Mouse (Mus musculus) E14TG2a.4 (cell line): Measurements from ENCODE around the gene Herpud1.

Experiments used
- CTCF ChIP-seq: conservative IDR thresholded peaks from 2 replicates; pipeline ENCODE4 v1.5.1; 2014; ENCODE audit warnings: low read length
- POU5F1 ChIP-seq: IDR thresholded peaks from 2 replicates; pipeline ENCODE4 v1.6.1; 2014; ENCODE audit warnings: low read length, borderline replicate concordance

DNA sequence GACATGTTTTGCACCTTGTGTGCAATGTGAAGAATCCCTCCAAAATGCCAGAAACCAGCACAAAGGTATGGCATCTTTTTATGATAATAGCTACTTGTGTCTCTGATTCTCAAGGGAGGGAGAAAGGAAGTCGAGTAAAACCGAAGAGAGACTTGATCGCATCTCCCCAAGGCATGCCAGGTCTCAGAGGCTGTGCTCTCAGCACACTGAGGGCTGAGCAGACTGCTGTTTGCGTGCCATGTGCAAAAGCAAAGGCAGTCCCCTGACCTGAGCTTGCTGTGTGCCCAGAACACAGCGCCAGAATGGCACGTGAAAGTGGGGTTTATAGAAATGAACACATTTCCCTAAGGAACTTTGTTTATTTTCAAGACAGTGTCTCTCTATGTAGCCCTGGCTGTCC is 3.3 kb downstream of the Herpud1 start:
- no peak for TF ChIP-seq CTCF
- no peak for TF ChIP-seq POU5F1
